Mouse (Mus musculus): ENCODE measurements at regions not wholly inside any gene's neighbourhood (a gene's known extent, or its start where the extent isn't known, plus 50 kb on each side); places are given as distances from the start of the nearest gene placed in this dataset.

GRCm38 (mm10) chr12:99643016-99643415 is 79.6 kb upstream of the Foxn3 start:
- peak; percentile 87 for DNase-seq

- DNase-seq = peak; percentile 81
Observed at GRCm38 (mm10) chr12:99642131-99642895, 78.9 kb upstream of the Foxn3 start.

- DNase-seq = peak; percentile 97
Observed at GRCm38 (mm10) chr12:99641278-99641677, 77.9 kb upstream of the Foxn3 start.

GRCm38 (mm10) chr12:99640214-99641151 is 77.1 kb upstream of the Foxn3 start:
- peak; percentile 98 for DNase-seq

- no peak for DNase-seq
Observed at GRCm38 (mm10) chr12:99639847-99640213, 76.4 kb upstream of the Foxn3 start.

GRCm38 (mm10) chr12:99639118-99639517 is 75.7 kb upstream of the Foxn3 start:
- DNase-seq = peak; percentile 79

- peak; percentile 52 for DNase-seq
Observed at GRCm38 (mm10) chr12:99637986-99638385, 74.6 kb upstream of the Foxn3 start.

- peak; percentile 67 for DNase-seq
Observed at GRCm38 (mm10) chr12:99636234-99636633, 72.9 kb upstream of the Foxn3 start.

- DNase-seq = peak; percentile 34
Observed at GRCm38 (mm10) chr12:99635361-99635760, 72.0 kb upstream of the Foxn3 start.

- DNase-seq = peak; percentile 60
Observed at GRCm38 (mm10) chr12:99634726-99635125, 71.3 kb upstream of the Foxn3 start.

GRCm38 (mm10) chr12:99633678-99634077 is 70.3 kb upstream of the Foxn3 start:
- peak; percentile 90 for DNase-seq

GRCm38 (mm10) chr12:99632988-99633387 is 69.6 kb upstream of the Foxn3 start:
- DNase-seq = peak; percentile 71

GRCm38 (mm10) chr12:99629606-99630005 is 66.2 kb upstream of the Foxn3 start:
- peak; percentile 63 for DNase-seq

- peak; percentile 88 for DNase-seq
Observed at GRCm38 (mm10) chr12:99628421-99628820, 65.0 kb upstream of the Foxn3 start.

GRCm38 (mm10) chr12:99627898-99628231 is 64.5 kb upstream of the Foxn3 start:
- DNase-seq = peak; percentile 99

- DNase-seq = peak; percentile 89
Observed at GRCm38 (mm10) chr12:99627201-99627897, 64.0 kb upstream of the Foxn3 start.

GRCm38 (mm10) chr12:99626147-99626546 is 62.8 kb upstream of the Foxn3 start:
- no peak for DNase-seq

- no peak for DNase-seq
Observed at GRCm38 (mm10) chr12:99625094-99625493, 61.7 kb upstream of the Foxn3 start.

GRCm38 (mm10) chr12:99622238-99622637 is 58.9 kb upstream of the Foxn3 start:
- DNase-seq = peak; percentile 39

- peak; percentile 63 for DNase-seq
Observed at GRCm38 (mm10) chr12:99617241-99617804, 53.9 kb upstream of the Foxn3 start.

GRCm38 (mm10) chr12:99614420-99614819 is 51.0 kb upstream of the Foxn3 start:
- DNase-seq = peak; percentile 80
